Mouse (Mus musculus): ENCODE results near the gene Evc. TPM values are rescaled to one million over a fixed set of nuclear protein-coding genes. Genes with fewer than 3 reads are reported as not detected.

Gene Evc
- 8.2 and 9.6 TPM in 2 replicates for polyA plus RNA-seq (2012; rRNA removed)

GRCm38 (mm10) chr5:37336485-37337105 lies at the start of gene Evc:
Gene Evc (minus strand): TSS chr5:37336894.

GRCm38 (mm10) chr5:37338288-37338687 lies 1.6 kb upstream of the Evc start, which contains the start of gene Evc2:
Gene Evc2 (plus strand): TSS chr5:37338499.

GRCm38 (mm10) chr5:37241651-37242151 lies 95.0 kb downstream of the Evc start, which contains the start of gene Crmp1:
Gene Crmp1 (plus strand): TSS chr5:37241940.

Other genes starting within 250 kb of the Evc start
- 1,017 and 1,237 TPM in 2 replicates for gene Crmp1, start 95.0 kb downstream of the Evc start, polyA plus RNA-seq (2012; rRNA removed)
- 7.8 and 8.6 TPM in 2 replicates for gene Evc2, start 1.6 kb upstream of the Evc start, polyA plus RNA-seq (2012; rRNA removed)